Mouse (Mus musculus) lung, postnatal 14 days (tissue): Measurements from ENCODE around the gene Pipox.

Source experiments
- DNase-seq: peaks from one replicate; pipeline ENCODE4 v3.0.0; 2021

Gene Pipox

GRCm38 (mm10) chr11:77893787-77894718 lies at the start of gene Pipox:
Pipox (minus strand) TSS chr11:77894096.
- DNase-seq = peak; percentile 93

GRCm38 (mm10) chr11:77942230-77942629 lies 48.3 kb upstream of the Pipox start:
- DNase-seq = no peak

GRCm38 (mm10) chr11:77937649-77938410 lies 43.9 kb upstream of the Pipox start:
- no peak for DNase-seq

- no peak for DNase-seq
These were observed 43.0 kb upstream of the Pipox start for GRCm38 (mm10) chr11:77936846-77937245.

GRCm38 (mm10) chr11:77934568-77935311 lies 40.8 kb upstream of the Pipox start:
- DNase-seq = no peak

GRCm38 (mm10) chr11:77934111-77934521 lies 40.2 kb upstream of the Pipox start:
- no peak for DNase-seq

- no peak for DNase-seq
These were observed 38.7 kb upstream of the Pipox start for GRCm38 (mm10) chr11:77932576-77932975.

- DNase-seq = no peak
These were observed 37.9 kb upstream of the Pipox start for GRCm38 (mm10) chr11:77931541-77932433.

GRCm38 (mm10) chr11:77930751-77931540 lies 37.0 kb upstream of the Pipox start, which contains the start of gene Sez6:
Sez6 (plus strand) TSS chr11:77930800.
- peak; percentile 82 for DNase-seq

GRCm38 (mm10) chr11:77927837-77928236 lies 33.9 kb upstream of the Pipox start:
- DNase-seq = no peak

GRCm38 (mm10) chr11:77926666-77927065 lies 32.8 kb upstream of the Pipox start:
- DNase-seq = no peak

- DNase-seq = no peak
These were observed 32.2 kb upstream of the Pipox start for GRCm38 (mm10) chr11:77925836-77926657.

- no peak for DNase-seq
These were observed 29.4 kb upstream of the Pipox start for GRCm38 (mm10) chr11:77923285-77923684.

- DNase-seq = no peak
These were observed 23.3 kb upstream of the Pipox start for GRCm38 (mm10) chr11:77917166-77917565.

- no peak for DNase-seq
These were observed 22.8 kb upstream of the Pipox start for GRCm38 (mm10) chr11:77916741-77917140.

GRCm38 (mm10) chr11:77914598-77915260 lies 20.8 kb upstream of the Pipox start:
- no peak for DNase-seq

GRCm38 (mm10) chr11:77913505-77913904 lies 19.6 kb upstream of the Pipox start:
- no peak for DNase-seq

GRCm38 (mm10) chr11:77909776-77910175 lies 15.9 kb upstream of the Pipox start:
- DNase-seq = no peak

- DNase-seq = no peak
These were observed 15.5 kb upstream of the Pipox start for GRCm38 (mm10) chr11:77909376-77909775.

GRCm38 (mm10) chr11:77908468-77908867 lies 14.6 kb upstream of the Pipox start:
- DNase-seq = peak; percentile 20
